Mouse (Mus musculus) liver, embryonic 11.5 days (tissue): ENCODE data around the gene Jmjd8. TPM values are rescaled to one million over a fixed set of nuclear protein-coding genes. Genes with fewer than 3 reads are reported as not detected.
"Not testable (repeated sequence)": the region's sequence is repeated elsewhere in the genome, so short reads cannot be mapped to it uniquely, and the experiment has no call there.

Experiments used
- ATAC-seq: fragments of 200-750 bp; cut with Nextera tagmentation; replicated peaks from 2 replicates; pipeline ENCODE4 v1.8.0; 2017; ENCODE audit warnings: moderate number of reproducible peaks, mild to moderate bottlenecking, moderate TSS enrichment, moderate library complexity; ENCODE audit not compliant: low FRiP score
- DNase-seq: peaks from one replicate; pipeline ENCODE4 v3.0.0-alpha.2; 2017; ENCODE audit warnings: low spot score
- H3K27ac ChIP-seq: fragments of 300-500 bp; sonication (generic); 2 replicates; pipeline ENCODE4 v1.5.1; 2014; ENCODE audit warnings: mild to moderate bottlenecking, low read depth, low read length, control low read depth
- H3K27me3 ChIP-seq: fragments of 300-500 bp; sonication (generic); replicated peaks from 2 replicates; pipeline ENCODE4 v1.6.1; 2014; ENCODE audit warnings: low read length, mixed read lengths; ENCODE audit not compliant: control insufficient read depth, insufficient read depth
- H3K36me3 ChIP-seq: fragments of 300-500 bp; sonication (generic); 2 replicates; pipeline ENCODE4 v1.6.1; 2014; ENCODE audit warnings: mild to moderate bottlenecking, low read length, moderate library complexity, mixed read lengths; ENCODE audit not compliant: control insufficient read depth, insufficient read depth
- H3K4me1 ChIP-seq: fragments of 300-500 bp; sonication (generic); replicated peaks from 2 replicates; pipeline ENCODE4 v1.6.1; 2014; ENCODE audit warnings: low read length, mixed read lengths; ENCODE audit not compliant: control insufficient read depth, insufficient read depth
- H3K4me2 ChIP-seq: fragments of 300-500 bp; sonication (generic); 2 replicates; pipeline ENCODE4 v1.6.1; 2014; ENCODE audit warnings: mild to moderate bottlenecking, control low read depth, moderate library complexity
- H3K4me3 ChIP-seq: fragments of 300-500 bp; sonication (generic); 2 replicates; pipeline ENCODE4 v1.5.1; 2014; ENCODE audit warnings: low read depth, low read length, control low read depth
- H3K9ac ChIP-seq: fragments of 300-500 bp; sonication (generic); 2 replicates; pipeline ENCODE4 v1.6.1; 2014; ENCODE audit warnings: low read depth, low read length, control low read depth
- H3K9me3 ChIP-seq: fragments of 300-500 bp; sonication (generic); 2 replicates; pipeline ENCODE4 v1.6.1; 2016; ENCODE audit warnings: low read length, inconsistent platforms, mixed read lengths; ENCODE audit not compliant: control insufficient read depth
- WGBS: fragments of 180-500 bp; shearing (Covaris S2); extraction: QIAGEN DNeasy Blood & Tissue Kit; methylation state at CpG from one replicate; pipeline ENCODE4 v1.1.7; 2014; 5-methylcytosine and 5-hydroxymethylcytosine counted together
- polyA plus RNA-seq: library from polyadenylated mRNA; unstranded; fragments of >200 nt; fragmentation: Nextera tagmentation; extraction: Ambion mirVana; gene quantifications from 2 replicates; pipeline ENCODE4 v1.2.1, GENCODE M21; 2014

Jmjd8 gene
- polyA plus RNA-seq, 1 experiment from 2014 or later = 36.6 TPM

DNA sequence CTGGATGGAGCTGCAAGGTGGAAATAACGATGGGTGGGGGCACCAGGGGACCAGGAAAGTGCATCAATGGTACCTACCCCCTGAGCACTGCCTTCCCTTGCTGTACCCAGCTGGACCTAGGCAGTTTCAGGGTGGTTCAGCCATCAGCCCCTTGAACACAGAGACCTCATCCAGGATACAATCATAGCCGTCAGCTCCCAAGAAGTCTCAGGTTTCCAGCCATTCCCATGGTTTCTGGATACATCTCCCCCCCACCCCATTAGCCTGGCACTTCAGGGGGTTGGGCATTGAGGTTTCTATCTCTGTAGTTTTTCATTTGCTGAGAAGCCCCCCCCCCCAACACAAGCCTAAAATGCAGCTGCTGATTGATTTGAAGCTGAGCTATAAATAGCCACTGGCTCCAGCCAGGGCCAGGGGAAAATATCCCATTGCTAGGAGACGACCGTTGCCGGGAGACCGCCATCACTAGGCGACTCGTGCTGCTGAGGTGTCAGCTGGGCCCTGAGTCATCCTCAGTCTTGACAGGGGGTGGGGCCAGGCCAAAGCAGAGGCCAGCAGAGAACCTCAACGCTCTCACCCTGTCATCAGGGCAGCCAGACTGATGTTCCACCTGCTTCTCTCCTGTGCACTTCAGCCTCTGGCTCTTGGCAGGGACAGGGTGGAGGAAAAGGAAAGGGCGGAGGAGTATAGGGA lies 25.7 kb upstream of the Jmjd8 start:
- H3K9me3 ChIP-seq = no peaks in the 10 kb centered on the region
- no peak overlapping the region for H3K4me3 ChIP-seq
- no peak overlapping the region for H3K4me2 ChIP-seq
- ATAC-seq (no peak), DNase-seq (no peak)
- H3K27me3 ChIP-seq = peaks cover 12% of the 10 kb centered on the region
- no peaks in the 10 kb centered on the region for H3K4me1 ChIP-seq
- H3K27ac ChIP-seq = no peak overlapping the region
- H3K9ac ChIP-seq = no peak overlapping the region
- no peaks in the 10 kb centered on the region for H3K36me3 ChIP-seq
- whole genome bisulfite sequencing = 11% methylated on average over 10 of the region's 10 CpGs

DNA sequence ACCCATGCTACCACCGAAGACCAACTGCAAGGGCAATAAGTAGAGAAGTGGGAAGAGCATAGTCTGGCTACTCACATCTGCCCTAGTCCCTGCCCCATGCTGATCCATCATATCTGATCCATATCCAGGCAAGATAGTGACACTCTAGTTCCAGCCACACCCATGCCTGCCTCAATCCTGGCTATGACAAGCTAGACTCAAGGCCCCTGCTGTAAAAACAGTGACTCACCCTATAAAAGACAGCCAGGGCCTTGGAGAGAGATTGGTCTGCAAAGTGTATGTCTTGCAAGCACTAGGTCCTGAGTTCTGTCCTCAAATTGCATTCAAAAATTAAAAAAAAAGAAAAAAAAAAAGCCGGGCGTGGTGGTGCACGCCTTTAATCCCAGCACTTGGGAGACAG lies 22.2 kb upstream of the Jmjd8 start:
- no peak overlapping the region for H3K9ac ChIP-seq
- peaks cover 4% of the 10 kb centered on the region; the same call in 1 of the 2 replicates for H3K4me1 ChIP-seq
- DNase-seq (no peak), ATAC-seq (no peak)
- H3K27me3 ChIP-seq = peaks cover 47% of the 10 kb centered on the region
- no peak overlapping the region for H3K4me2 ChIP-seq
- no peak overlapping the region for H3K27ac ChIP-seq
- WGBS = 73% methylated on average over 4 of the region's 4 CpGs
- H3K9me3 ChIP-seq = no peaks in the 10 kb centered on the region
- no peak overlapping the region for H3K4me3 ChIP-seq
- H3K36me3 ChIP-seq = no peaks in the 10 kb centered on the region

DNA sequence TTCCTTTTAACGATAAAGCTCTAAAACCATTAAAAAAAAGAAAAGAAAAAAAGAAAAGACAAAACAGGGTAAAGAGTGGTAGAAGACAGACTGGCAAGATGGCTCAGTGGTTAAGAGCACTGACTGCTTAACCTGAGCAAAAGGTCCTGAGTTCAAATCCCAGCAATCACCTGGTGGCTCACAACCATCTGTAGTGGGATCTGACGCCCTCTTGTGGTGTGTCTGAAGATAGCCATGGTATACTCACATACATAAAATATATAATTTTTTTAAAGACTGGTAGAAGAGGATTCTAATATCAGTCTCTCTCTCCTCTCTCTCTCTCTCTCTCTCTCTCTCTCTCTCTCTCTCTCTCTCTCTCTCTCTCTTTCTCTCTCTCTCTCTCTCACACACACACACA lies 21.2 kb upstream of the Jmjd8 start:
- DNase-seq, H3K27ac ChIP-seq, H3K4me1 ChIP-seq, H3K9ac ChIP-seq, H3K4me2 ChIP-seq, H3K9me3 ChIP-seq, H3K36me3 ChIP-seq, H3K4me3 ChIP-seq, ATAC-seq: not testable (repeated sequence)
- peaks cover 56% of the 10 kb centered on the region for H3K27me3 ChIP-seq
- 35% methylated on average over 2 of the region's 2 CpGs for WGBS

DNA sequence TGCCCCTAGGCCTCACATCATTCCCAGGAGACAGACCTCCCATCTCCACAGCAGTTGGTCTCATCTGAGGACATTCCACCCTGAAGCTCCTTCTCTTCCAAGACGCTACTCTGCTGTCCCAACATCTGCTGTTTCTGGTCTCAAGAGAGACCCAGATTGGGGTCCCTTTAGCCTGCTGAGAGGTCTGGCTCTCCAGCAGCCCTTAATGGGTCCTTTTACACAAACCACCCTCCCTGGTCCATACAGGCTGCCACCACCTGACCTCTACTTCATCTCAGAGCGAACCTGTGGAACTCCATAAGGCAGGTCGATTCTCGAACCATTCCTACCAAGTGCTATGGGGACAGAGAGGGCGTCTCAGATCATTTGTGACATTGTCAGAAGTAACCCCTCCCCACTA lies 20.6 kb upstream of the Jmjd8 start:
- H3K4me1 ChIP-seq = peaks cover 4% of the 10 kb centered on the region; the same call in 1 of the 2 replicates
- H3K27ac ChIP-seq = no peak overlapping the region
- H3K4me2 ChIP-seq = peak overlapping the region; percentile 90
- 43% methylated on average over 5 of the region's 5 CpGs for WGBS
- no peaks in the 10 kb centered on the region for H3K36me3 ChIP-seq
- H3K9ac ChIP-seq = no peak overlapping the region
- no peaks in the 10 kb centered on the region for H3K9me3 ChIP-seq
- 0 out of 2 replicates have a peak overlapping the region, but pooled peaks have one; percentile 59 for H3K4me3 ChIP-seq
- peaks cover 61% of the 10 kb centered on the region for H3K27me3 ChIP-seq
- no peak for ATAC-seq
- no peak for DNase-seq

DNA sequence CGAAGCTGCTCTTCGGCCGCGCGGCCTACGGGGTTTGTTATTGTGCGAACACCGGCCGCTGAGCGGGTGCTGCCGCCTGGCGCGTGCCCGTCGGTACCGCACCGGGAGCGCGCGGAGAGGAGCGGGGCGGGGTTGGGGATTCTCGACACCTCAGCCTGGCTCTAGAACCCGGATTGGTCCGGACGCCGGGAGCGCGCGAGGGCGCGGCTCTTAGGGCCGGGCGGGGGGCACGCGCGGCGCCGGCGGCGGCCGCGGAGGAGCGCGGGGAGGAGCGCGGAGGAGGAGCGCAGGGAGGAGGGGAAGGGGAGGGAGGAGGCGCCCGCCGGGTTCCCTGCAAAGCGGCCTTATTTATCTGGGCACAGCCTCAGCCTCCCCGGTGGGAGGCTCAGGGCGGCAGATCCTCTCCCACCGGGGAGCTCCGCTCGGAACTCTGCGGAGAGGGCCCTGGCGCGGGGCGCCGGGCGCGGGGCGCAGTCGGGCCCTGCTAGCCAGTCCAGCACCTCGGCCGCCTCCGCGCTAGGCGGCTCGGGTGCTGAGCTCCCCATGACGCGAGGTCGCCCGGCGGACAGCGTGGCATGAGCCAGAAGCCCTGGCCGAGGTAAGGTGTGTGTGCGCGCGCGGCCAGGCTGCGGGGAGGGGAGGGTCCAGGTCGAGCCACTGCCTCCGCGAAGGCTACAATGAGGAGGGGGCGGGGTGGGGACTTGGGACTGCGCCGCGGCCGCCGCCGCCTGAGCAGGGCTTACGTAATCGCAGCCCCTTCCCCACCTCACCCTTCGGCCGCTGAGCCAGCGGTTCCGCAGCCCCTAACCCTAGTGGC lies 19.7 kb upstream of the Jmjd8 start, which contains the start of gene Fbxl16:
Fbxl16 (plus strand) TSS at position 297 of the 817 bp plus-strand sequence.
- peak; percentile 60 for DNase-seq
- Histone ChIP-seq H3K9me3 (no peaks in the 10 kb centered on the region), H3K27ac (no peak within 1 kb of the TSS), H3K4me3 (peak within 1 kb of the TSS; percentile 59), H3K4me2 (peak within 1 kb of the TSS; percentile 90), H3K27me3 (peaks cover 66% of the 10 kb centered on the region), H3K9ac (peak within 1 kb of the TSS; percentile 27), H3K4me1 (peaks cover 4% of the 10 kb centered on the region; the same call in 1 of the 2 replicates), H3K36me3 (no peaks in the 10 kb centered on the region)
- WGBS = under 1% methylated on average over 85 of the region's 100 CpGs
- ATAC-seq = peak; percentile 54

DNA sequence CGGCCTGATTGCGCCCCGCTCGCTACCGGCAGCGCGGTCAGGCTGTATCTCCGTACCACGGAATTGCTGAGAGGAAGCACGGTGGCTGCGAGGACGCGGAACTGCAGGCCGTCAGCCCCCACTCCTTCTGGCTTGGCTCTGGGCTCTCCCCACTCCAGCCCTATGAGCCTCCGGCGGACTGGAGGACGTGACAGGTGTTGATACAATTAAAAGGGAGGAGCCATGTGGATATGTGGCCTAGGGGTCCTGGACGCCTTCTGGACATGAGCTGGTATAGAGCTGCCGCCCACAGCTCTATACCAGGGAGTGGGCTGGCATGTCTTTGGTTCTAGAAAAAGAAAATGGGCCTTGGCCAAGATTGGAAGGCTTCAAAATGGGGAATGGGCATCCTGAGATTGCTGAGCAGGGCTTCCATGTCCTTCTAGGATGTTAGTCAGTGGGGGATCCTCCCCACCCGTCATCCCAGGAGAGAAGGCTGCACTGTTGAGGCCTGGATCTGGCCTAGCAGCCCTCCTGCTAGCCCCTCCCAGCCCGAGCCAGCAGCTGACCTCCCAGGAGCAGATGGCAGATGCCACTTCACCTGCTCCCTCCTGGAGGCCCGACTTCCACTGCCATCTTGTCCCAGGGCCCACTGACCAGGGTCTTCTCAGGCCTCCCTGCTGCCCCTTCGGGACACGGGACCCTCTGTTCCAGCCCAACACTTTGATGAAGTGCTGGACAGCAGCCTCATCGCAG lies 18.9 kb upstream of the Jmjd8 start:
- Histone ChIP-seq H3K27me3 (peaks cover 70% of the 10 kb centered on the region), H3K4me1 (peaks cover 4% of the 10 kb centered on the region; the same call in 1 of the 2 replicates), H3K36me3 (no peaks in the 10 kb centered on the region), H3K27ac (no peak overlapping the region), H3K4me3 (peak overlapping the region; percentile 59), H3K4me2 (peak overlapping the region; percentile 90), H3K9ac (peak overlapping the region; percentile 22), H3K9me3 (no peaks in the 10 kb centered on the region)
- DNase-seq (no peak), ATAC-seq (no peak)
- WGBS = 13% methylated on average over 25 of the region's 25 CpGs

DNA sequence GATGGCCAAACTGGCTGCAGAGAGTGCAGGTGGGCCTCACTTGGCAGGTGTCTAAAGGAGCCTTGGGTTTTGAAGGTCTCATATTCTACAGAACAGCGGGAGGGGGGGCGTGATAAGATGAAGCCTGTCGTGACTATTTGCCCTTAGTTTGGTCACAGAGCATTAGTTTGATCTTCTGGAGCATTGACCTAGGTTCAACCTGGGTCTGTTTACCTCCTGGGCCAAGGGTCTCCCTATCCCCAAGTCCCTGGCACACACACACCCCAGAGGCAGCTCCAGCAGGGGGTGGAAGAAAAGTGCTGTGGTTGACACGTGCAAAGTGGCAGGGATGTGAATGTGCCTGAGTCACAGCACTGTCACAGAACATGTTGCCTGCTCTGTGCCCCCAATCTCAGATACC lies 17.8 kb upstream of the Jmjd8 start:
- ATAC-seq = no peak
- H3K27me3 ChIP-seq = peaks cover 74% of the 10 kb centered on the region
- WGBS = 63% methylated on average over 4 of the region's 4 CpGs
- H3K9me3 ChIP-seq = no peaks in the 10 kb centered on the region
- H3K4me1 ChIP-seq = peaks cover 4% of the 10 kb centered on the region; the same call in 1 of the 2 replicates
- no peak overlapping the region for H3K4me3 ChIP-seq
- no peak overlapping the region for H3K27ac ChIP-seq
- H3K36me3 ChIP-seq = no peaks in the 10 kb centered on the region
- no peak overlapping the region for H3K9ac ChIP-seq
- no peak overlapping the region for H3K4me2 ChIP-seq
- no peak for DNase-seq

DNA sequence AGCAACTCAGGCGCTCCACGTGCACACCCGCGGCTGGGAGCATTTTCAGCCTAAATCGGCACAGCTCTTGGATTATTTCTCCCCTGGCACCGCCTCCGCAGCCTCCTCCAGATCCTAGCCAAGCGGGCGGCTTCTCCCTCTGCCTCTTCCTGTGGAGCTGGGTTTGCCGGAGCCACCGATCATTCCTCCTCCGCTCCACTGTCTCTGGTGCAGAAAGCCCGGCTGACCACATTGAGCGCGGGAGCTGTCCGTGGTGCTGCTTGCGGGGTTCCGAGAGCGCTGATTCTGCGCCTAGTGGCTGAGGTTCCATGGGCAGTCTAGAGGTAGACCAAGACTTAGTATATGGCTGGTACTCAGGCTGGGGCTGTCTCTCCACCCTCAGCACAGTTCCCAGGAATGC lies 15.2 kb upstream of the Jmjd8 start:
- Histone ChIP-seq H3K4me1 (peaks cover 4% of the 10 kb centered on the region; the same call in 1 of the 2 replicates), H3K9ac (no peak overlapping the region), H3K27ac (no peak overlapping the region), H3K4me3 (no peak overlapping the region), H3K4me2 (no peak overlapping the region), H3K36me3 (no peaks in the 10 kb centered on the region), H3K27me3 (peaks cover 89% of the 10 kb centered on the region), H3K9me3 (no peaks in the 10 kb centered on the region)
- WGBS = 3% methylated on average over 20 of the region's 20 CpGs
- peak; percentile 86 for DNase-seq
- ATAC-seq = 0 out of 2 replicates have a peak, but pooled peaks have one; percentile 40
